Mouse (Mus musculus) naive thymus-derived CD4-positive, alpha-beta T cell, adult 5 months (primary cell): ENCODE data around the gene Gm867. TPM values are rescaled to one million over a fixed set of nuclear protein-coding genes. Genes with fewer than 3 reads are reported as not detected.

Source experiments
- polyA plus RNA-seq: library from polyadenylated mRNA; unstranded; fragments of 100-300 nt; shearing (Covaris generic); gene quantifications from one replicate; pipeline ENCODE4 v1.2.1, GENCODE M21; 2017

The Gm867 gene
- not detected for polyA plus RNA-seq

GRCm38 (mm10) chr10:75940520-75940919 is at the start of gene Gm867:
Gm867 (minus strand) TSS chr10:75940672.

GRCm38 (mm10) chr10:75954381-75954811 is 13.9 kb upstream of the Gm867 start, which contains the start of gene Gm5134:
Gm5134 (plus strand) TSS chr10:75954514.

DNA sequence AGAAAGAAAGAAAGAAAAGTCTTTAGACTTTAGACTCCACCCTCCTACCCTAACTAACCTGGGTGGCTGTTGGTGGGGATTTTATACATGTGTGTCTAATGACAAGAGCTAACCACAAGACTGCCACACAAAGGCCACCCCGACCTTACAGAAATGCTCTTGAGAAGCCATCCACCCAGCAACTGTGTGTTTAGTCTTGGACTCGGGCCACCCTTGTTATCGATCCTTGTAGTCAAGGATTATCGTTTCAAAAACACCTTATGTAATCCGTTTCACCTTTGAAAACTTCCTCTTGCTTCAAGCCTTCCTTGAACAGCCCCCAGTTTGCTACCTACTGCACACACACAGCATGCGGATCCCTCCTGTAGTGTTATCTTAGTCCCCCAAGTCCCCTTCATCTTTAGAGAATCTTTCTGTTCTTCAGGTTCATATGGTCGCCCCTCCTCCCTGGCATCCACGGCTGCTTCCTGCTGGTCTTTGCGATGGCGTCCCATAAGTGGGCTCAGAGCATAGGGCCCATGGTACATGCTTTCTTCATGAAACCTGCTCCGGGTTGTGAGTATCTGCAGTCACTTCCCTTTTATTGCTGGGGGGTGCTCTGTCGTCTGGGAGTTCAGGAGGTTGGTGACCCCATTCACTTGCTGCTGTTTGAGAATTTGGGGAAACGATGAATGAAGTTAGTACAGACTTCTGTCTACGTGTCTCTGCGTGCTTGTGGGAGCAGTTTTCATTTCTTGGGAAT is 2.4 kb upstream of the Gm867 start, which contains the start of gene Vpreb3:
Vpreb3 (plus strand) TSS at position 322 of the 742 bp plus-strand sequence.

GRCm38 (mm10) chr10:75935680-75936541 is 4.6 kb downstream of the Gm867 start, which contains the start of gene Mmp11:
Mmp11 (minus strand) TSS chr10:75936496.

DNA sequence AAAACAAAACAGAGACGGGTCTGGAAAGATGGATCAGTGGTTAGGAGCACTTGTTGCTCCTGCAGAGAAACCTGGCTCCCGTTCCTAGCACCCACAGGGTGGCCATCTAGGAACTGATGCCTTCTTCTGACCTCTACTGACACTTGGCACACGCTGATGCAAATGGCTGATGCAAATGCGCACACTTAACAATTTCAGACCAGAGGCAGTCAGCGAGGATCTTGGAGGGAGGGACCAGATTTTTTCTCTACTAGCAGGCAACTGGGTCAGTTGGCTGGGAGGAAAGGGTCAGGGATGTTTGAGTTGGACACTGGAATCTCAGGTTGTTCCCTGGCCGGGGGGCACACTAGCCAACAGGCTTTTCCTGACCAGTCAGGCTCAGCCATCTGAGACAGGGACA is 7.6 kb downstream of the Gm867 start, which contains the start of gene Chchd10:
Chchd10 (plus strand) TSS at position 240 of the 400 bp plus-strand sequence.

GRCm38 (mm10) chr10:75921026-75921725 is 19.3 kb downstream of the Gm867 start, which contains the start of gene Smarcb1:
Smarcb1 (minus strand) TSS chr10:75921617.

DNA sequence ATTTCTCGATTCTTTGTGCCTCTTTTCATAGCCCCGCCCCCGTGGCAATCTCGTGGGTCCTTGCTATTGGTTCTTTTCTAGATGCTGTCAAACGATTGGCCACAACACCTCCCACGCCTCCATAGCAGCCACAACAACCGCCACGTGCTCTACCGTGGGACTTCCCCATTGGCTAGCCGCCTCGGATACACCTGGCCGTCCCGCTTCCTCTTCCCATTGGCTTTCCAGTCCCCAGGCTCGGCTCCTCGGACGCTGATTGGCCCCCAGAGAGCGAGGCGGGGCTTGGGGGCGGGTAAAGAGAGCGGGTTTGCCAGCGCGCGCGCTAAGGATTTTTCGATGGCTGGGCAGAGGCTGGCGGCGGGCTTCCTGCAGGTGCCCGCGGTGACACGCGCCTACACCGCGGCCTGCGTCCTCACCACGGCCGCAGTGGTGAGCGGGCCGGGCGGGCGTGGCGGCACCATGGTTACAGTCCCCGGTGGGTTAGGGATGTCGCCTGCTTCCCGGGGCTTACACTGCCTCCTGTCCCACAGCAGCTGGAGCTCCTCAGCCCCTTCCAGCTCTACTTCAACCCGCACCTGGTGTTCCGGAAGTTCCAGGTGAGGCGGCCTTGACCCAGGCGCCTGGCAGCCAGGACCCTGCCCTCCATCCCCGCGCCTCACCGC is 47.3 kb downstream of the Gm867 start, which contains the start of gene Derl3:
Derl3 (plus strand) TSS at position 325 of the 662 bp plus-strand sequence.

Other genes with a start within 250 kb of the Gm867 start
- gene Cabin1, start 176.3 kb downstream of the Gm867 start, polyA plus RNA-seq: 50.0 TPM
- 32.2 TPM for gene Ddt, start 167.3 kb downstream of the Gm867 start, polyA plus RNA-seq
- not detected for gene Gm20441, start 159.7 kb downstream of the Gm867 start, polyA plus RNA-seq
- gene Gstt3, start 159.3 kb downstream of the Gm867 start, polyA plus RNA-seq: not detected
- gene Gstt1, start 142.1 kb downstream of the Gm867 start, polyA plus RNA-seq: not detected
- not detected for gene Gstt4, start 118.1 kb downstream of the Gm867 start, polyA plus RNA-seq
- 20.8 TPM for gene Gstt2, start 103.2 kb downstream of the Gm867 start, polyA plus RNA-seq
- 489 TPM for gene Mif, start 80.4 kb downstream of the Gm867 start, polyA plus RNA-seq
- gene Derl3, start 47.3 kb downstream of the Gm867 start, polyA plus RNA-seq: 1.7 TPM
- gene Smarcb1, start 19.1 kb downstream of the Gm867 start, polyA plus RNA-seq: 44.5 TPM
- 39.1 TPM for gene Chchd10, start 7.5 kb downstream of the Gm867 start, polyA plus RNA-seq
- 1.9 TPM for gene Mmp11, start 4.2 kb downstream of the Gm867 start, polyA plus RNA-seq
- not detected for gene Vpreb3, start 2.4 kb upstream of the Gm867 start, polyA plus RNA-seq
- gene Gm5134, start 13.8 kb upstream of the Gm867 start, polyA plus RNA-seq: 1.3 TPM
- 25.8 TPM for gene Zfp280b, start 92.0 kb upstream of the Gm867 start, polyA plus RNA-seq
- gene Slc5a4b, start 170.3 kb upstream of the Gm867 start, polyA plus RNA-seq: 0.11 TPM
- gene Slc5a4a, start 206.8 kb upstream of the Gm867 start, polyA plus RNA-seq: not detected